Mouse (Mus musculus): ENCODE measurements at regions not wholly inside any gene's neighbourhood (a gene's known extent, or its start where the extent isn't known, plus 50 kb on each side); places are given as distances from the start of the nearest gene placed in this dataset.

DNA sequence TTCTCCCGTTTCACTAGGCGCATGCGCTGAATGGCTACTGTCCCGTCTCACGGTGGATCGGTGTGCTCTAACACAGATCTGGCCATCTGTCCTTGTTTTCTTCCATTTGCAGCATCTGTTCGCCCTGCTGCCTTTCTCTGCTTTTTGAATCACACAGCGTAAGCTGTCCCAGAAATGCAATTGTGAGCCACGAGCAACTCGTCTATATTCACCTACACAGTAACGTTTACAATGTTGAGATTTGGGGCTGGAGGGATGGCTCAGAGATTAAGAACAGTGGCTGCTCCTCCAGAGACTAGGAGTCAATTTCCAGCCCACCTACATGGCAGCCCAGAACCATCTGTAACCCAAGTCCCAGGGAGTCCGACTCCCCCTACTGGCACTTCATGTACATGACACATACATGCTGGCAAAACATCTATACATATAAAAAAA, 72.2 kb upstream of the Cnot2 start:
- DNase-seq, result no peak

- DNase-seq, result no peak
Measured at GRCm38 (mm10) chr10:116649287-116649686, 68.0 kb upstream of the Cnot2 start.

- no peak for DNase-seq
Measured at GRCm38 (mm10) chr10:116646035-116646434, 64.7 kb upstream of the Cnot2 start.

DNA sequence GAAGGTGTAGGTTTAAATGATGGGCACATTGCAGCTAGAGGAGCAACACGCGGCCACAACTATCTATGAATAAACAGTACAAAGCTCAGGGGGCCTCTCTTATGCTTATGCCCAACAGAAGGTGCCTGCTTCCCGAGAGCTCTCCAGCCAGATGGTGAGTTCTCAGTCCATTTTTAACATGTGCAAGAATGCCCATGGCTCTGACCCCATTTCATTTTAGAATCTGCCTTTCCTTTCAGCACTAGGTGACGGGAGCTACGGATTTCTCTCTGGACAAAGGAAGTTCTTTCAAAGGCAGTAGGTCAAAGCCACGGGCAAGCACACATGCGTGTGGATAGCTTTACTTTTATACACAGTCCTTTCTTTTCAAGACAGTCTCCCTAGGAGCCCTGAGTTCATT, 64.3 kb upstream of the Cnot2 start:
- no peak for DNase-seq

DNA sequence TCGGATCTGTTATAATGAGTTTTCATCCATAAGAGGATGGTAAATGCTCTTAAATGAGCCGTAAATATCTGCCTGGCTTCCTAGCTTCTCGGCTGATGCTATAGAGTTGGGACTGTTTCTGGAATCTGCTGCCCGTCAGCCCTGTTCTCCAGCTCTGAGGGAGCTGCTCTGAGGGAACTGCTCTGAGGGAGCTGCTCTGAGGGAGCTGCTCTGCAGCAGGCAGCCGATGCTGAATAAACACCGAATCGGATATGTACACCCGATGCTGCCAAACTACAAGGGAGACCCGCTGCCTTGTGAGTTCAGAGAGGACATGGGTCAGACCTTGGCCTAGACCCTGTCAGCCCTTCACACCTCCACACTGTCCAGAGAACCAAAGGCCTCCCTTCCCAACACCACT, 63.8 kb upstream of the Cnot2 start:
- DNase-seq, result no peak
